Mouse (Mus musculus): ENCODE results near the gene Nlrc5. TPM values are rescaled to one million over a fixed set of nuclear protein-coding genes. Genes with fewer than 3 reads are reported as not detected.

The Nlrc5 gene
- polyA plus RNA-seq, 1 experiment = 1.0 TPM

- DNase-seq (ENCODE audit: extremely low spot score in 1 of 2, low spot score in 1 of 2) = no peak
Measured at GRCm38 (mm10) chr8:94522482-94522881, 88.3 kb downstream of the Nlrc5 start.

GRCm38 (mm10) chr8:94524554-94524953, 90.4 kb downstream of the Nlrc5 start:
- no peak for DNase-seq (ENCODE audit: extremely low spot score in 1 of 2, low spot score in 1 of 2)

GRCm38 (mm10) chr8:94527178-94527577, 93.0 kb downstream of the Nlrc5 start:
- no peak for DNase-seq (ENCODE audit: extremely low spot score in 1 of 2, low spot score in 1 of 2)

GRCm38 (mm10) chr8:94528245-94528644, 94.1 kb downstream of the Nlrc5 start:
- peak in 1 of 2 experiments; percentile 75 for DNase-seq (ENCODE audit: extremely low spot score in 1 of 2, low spot score in 1 of 2)

GRCm38 (mm10) chr8:94529875-94530274, 95.7 kb downstream of the Nlrc5 start:
- DNase-seq (ENCODE audit: extremely low spot score in 1 of 2, low spot score in 1 of 2) = no peak

GRCm38 (mm10) chr8:94530643-94531042, 96.5 kb downstream of the Nlrc5 start:
- no peak for DNase-seq (ENCODE audit: extremely low spot score in 1 of 2, low spot score in 1 of 2)

- peak in 1 of 2 experiments; percentile 27 for DNase-seq (ENCODE audit: extremely low spot score in 1 of 2, low spot score in 1 of 2)
Measured at GRCm38 (mm10) chr8:94532000-94532399, 97.8 kb downstream of the Nlrc5 start.

- DNase-seq (ENCODE audit: extremely low spot score in 1 of 2, low spot score in 1 of 2) = peak in 1 of 2 experiments; percentile 10
Measured at GRCm38 (mm10) chr8:94532525-94532872, 98.3 kb downstream of the Nlrc5 start.

GRCm38 (mm10) chr8:94532873-94533671, 98.9 kb downstream of the Nlrc5 start, which contains the start of gene Cpne2:
Cpne2 (plus strand) TSS chr8:94532990.
- DNase-seq (ENCODE audit: extremely low spot score in 1 of 2, low spot score in 1 of 2) = peak in 1 of 2 experiments; percentile 34

GRCm38 (mm10) chr8:94534612-94535011, 100.5 kb downstream of the Nlrc5 start:
- DNase-seq (ENCODE audit: extremely low spot score in 1 of 2, low spot score in 1 of 2) = no peak

- DNase-seq (ENCODE audit: extremely low spot score in 1 of 2, low spot score in 1 of 2) = no peak
Measured at GRCm38 (mm10) chr8:94535631-94536030, 101.5 kb downstream of the Nlrc5 start.

- DNase-seq (ENCODE audit: extremely low spot score in 1 of 2, low spot score in 1 of 2) = no peak
Measured at GRCm38 (mm10) chr8:94537456-94537855, 103.3 kb downstream of the Nlrc5 start.

GRCm38 (mm10) chr8:94540025-94540424, 105.9 kb downstream of the Nlrc5 start:
- DNase-seq (ENCODE audit: extremely low spot score in 1 of 2, low spot score in 1 of 2) = no peak

GRCm38 (mm10) chr8:94540889-94541795, 107.0 kb downstream of the Nlrc5 start:
- DNase-seq (ENCODE audit: extremely low spot score in 1 of 2, low spot score in 1 of 2) = no peak

GRCm38 (mm10) chr8:94543981-94544380, 109.8 kb downstream of the Nlrc5 start:
- no peak for DNase-seq (ENCODE audit: extremely low spot score in 1 of 2, low spot score in 1 of 2)

GRCm38 (mm10) chr8:94549041-94549440, 114.9 kb downstream of the Nlrc5 start:
- no peak for DNase-seq (ENCODE audit: extremely low spot score in 1 of 2, low spot score in 1 of 2)

GRCm38 (mm10) chr8:94549482-94549881, 115.3 kb downstream of the Nlrc5 start:
- no peak for DNase-seq (ENCODE audit: extremely low spot score in 1 of 2, low spot score in 1 of 2)

GRCm38 (mm10) chr8:94549998-94550397, 115.8 kb downstream of the Nlrc5 start:
- DNase-seq (ENCODE audit: extremely low spot score in 1 of 2, low spot score in 1 of 2) = no peak

GRCm38 (mm10) chr8:94551471-94552422, 117.6 kb downstream of the Nlrc5 start:
- DNase-seq (ENCODE audit: extremely low spot score in 1 of 2, low spot score in 1 of 2) = peak; percentile 66 to 76

- no peak for DNase-seq (ENCODE audit: extremely low spot score in 1 of 2, low spot score in 1 of 2)
Measured at GRCm38 (mm10) chr8:94552696-94553095, 118.5 kb downstream of the Nlrc5 start.

All from frontal cortex, adult 2 months (tissue).